Mouse (Mus musculus) liver, embryonic 16.5 days (tissue): Measurements from ENCODE around the gene Dmpk. TPM values are rescaled to one million over a fixed set of nuclear protein-coding genes. Genes with fewer than 3 reads are reported as not detected.

ENCODE experiments used
- ATAC-seq: fragments of 200-750 bp; cut with Nextera tagmentation; 2 replicates; pipeline ENCODE4 v1.8.0; 2017; ENCODE audit warnings: low read depth, mild to moderate bottlenecking, moderate number of reproducible peaks, moderate library complexity
- H3K27ac ChIP-seq: fragments of 300-500 bp; sonication (generic); 2 replicates; pipeline ENCODE4 v1.5.1; 2014; ENCODE audit warnings: mild to moderate bottlenecking, low read length
- H3K27me3 ChIP-seq: fragments of 300-500 bp; sonication (generic); 2 replicates; pipeline ENCODE4 v1.6.1; 2014; ENCODE audit warnings: low read depth, low read length, mixed read lengths; ENCODE audit not compliant: control insufficient read depth, insufficient read depth
- H3K36me3 ChIP-seq: fragments of 300-500 bp; sonication (generic); 2 replicates; pipeline ENCODE4 v1.6.1; 2014; ENCODE audit warnings: mild to moderate bottlenecking; ENCODE audit not compliant: control insufficient read depth, insufficient read depth
- H3K4me1 ChIP-seq: fragments of 300-500 bp; sonication (generic); 2 replicates; pipeline ENCODE4 v1.6.1; 2014; ENCODE audit warnings: low read depth, low read length, mixed read lengths; ENCODE audit not compliant: control insufficient read depth
- H3K4me2 ChIP-seq: fragments of 300-500 bp; sonication (generic); 2 replicates; pipeline ENCODE4 v1.6.1; 2014; ENCODE audit warnings: low read depth, low read length, mixed read lengths
- H3K4me3 ChIP-seq: fragments of 300-500 bp; sonication (generic); 2 replicates; pipeline ENCODE4 v1.5.1; 2014; ENCODE audit warnings: low read depth, mild to moderate bottlenecking, low read length
- H3K9ac ChIP-seq: fragments of 300-500 bp; sonication (generic); 2 replicates; pipeline ENCODE4 v1.6.1; 2014; ENCODE audit warnings: low read depth, low read length
- H3K9me3 ChIP-seq: fragments of 300-500 bp; sonication (generic); replicated peaks from 2 replicates; pipeline ENCODE4 v1.6.1; 2016; ENCODE audit warnings: low read length; ENCODE audit not compliant: control insufficient read depth
- WGBS: fragments of 180-500 bp; shearing (Covaris S2); extraction: QIAGEN DNeasy Blood & Tissue Kit; methylation state at CpG from one replicate; pipeline ENCODE4 v1.1.7; 2014; ENCODE audit not compliant: insufficient replicate concordance; 5-methylcytosine and 5-hydroxymethylcytosine counted together
- microRNA-seq: library from miRNA; unstranded; fragments of <30 nt; microRNA quantifications from one replicate; pipeline ENCODE4, GENCODE M21; 2016
- polyA plus RNA-seq: library from polyadenylated mRNA; unstranded; fragments of >200 nt; fragmentation: Nextera tagmentation; extraction: Ambion mirVana; gene quantifications from 2 replicates; pipeline ENCODE4 v1.2.1, GENCODE M21; 2015

Gene Dmpk
- polyA plus RNA-seq, 1 experiment from 2014 or later: 17.1 TPM

DNA sequence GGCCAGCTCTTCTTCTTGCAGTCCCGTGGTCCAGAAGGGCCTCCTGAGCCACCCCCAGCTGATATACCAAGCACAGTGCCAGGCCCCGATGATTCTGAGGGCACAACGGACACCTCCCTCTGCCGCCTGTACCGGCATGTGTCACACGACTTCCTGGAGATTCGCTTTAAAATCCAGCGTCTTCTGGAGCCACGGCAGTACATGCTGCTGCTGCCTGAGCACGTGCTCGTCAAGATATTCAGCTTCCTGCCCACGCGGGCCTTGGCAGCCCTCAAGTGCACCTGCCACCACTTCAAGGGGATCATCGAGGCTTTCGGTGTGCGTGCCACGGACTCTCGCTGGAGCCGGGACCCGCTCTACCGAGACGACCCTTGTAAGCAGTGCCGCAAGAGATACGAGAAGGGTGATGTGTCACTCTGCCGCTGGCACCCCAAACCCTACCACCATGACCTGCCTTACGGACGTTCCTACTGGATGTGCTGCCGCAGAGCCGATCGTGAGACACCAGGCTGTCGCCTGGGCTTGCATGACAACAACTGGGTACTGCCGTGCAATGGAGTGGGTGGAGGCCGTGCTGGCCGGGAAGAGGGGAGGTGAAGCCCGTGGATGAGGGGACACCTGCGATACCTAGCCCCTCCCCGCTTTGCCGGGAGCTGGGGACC, 53.2 kb downstream of the Dmpk start:
- Histone ChIP-seq H3K4me2 (no peak overlapping the region), H3K4me1 (peaks cover 3% of the 10 kb centered on the region), H3K4me3 (no peak overlapping the region), H3K27ac (no peak overlapping the region), H3K36me3 (peaks cover 19% of the 10 kb centered on the region), H3K27me3 (no peaks in the 10 kb centered on the region), H3K9me3 (no peaks in the 10 kb centered on the region), H3K9ac (no peak overlapping the region)
- ATAC-seq: no peak
- WGBS: 86% methylated on average over 38 of the region's 38 CpGs

- no peaks in the 10 kb centered on the region for H3K9me3 ChIP-seq
- no peaks in the 10 kb centered on the region for H3K27me3 ChIP-seq
- 46% methylated on average over 5 of the region's 5 CpGs for WGBS
- no peak overlapping the region for H3K4me3 ChIP-seq
- no peak for ATAC-seq
- no peak overlapping the region for H3K9ac ChIP-seq
- no peak overlapping the region for H3K4me2 ChIP-seq
- no peaks in the 10 kb centered on the region for H3K4me1 ChIP-seq
- peaks cover 19% of the 10 kb centered on the region for H3K36me3 ChIP-seq
- no peak overlapping the region for H3K27ac ChIP-seq
These were observed 53.7 kb downstream of the Dmpk start for GRCm38 (mm10) chr7:19137380-19137779.

Small RNAs within 50 kb of the gene (microRNA-seq; reads per million reads assigned to microRNA genes)
- gene Mir3100: not detected

Other genes starting within 250 kb of the Dmpk start
- gene Mill2, start 243.9 kb upstream of the Dmpk start, polyA plus RNA-seq: 0.21 and 0.24 TPM in 2 replicates
- gene Pglyrp1, start 212.5 kb upstream of the Dmpk start, polyA plus RNA-seq: 76.1 and 87.5 TPM in 2 replicates
- gene Ccdc61, start 173.4 kb upstream of the Dmpk start, polyA plus RNA-seq: 7.9 and 8.4 TPM in 2 replicates
- 0.06 and 0.09 TPM in 2 replicates for gene Nova2, start 158.0 kb upstream of the Dmpk start, polyA plus RNA-seq
- not detected in 2 replicates for gene Nanos2, start 96.4 kb upstream of the Dmpk start, polyA plus RNA-seq
- gene Mypop, start 92.6 kb upstream of the Dmpk start, polyA plus RNA-seq: 0.12 and 0.48 TPM in 2 replicates
- gene Irf2bp1, start 79.8 kb upstream of the Dmpk start, polyA plus RNA-seq: 6.4 and 6.6 TPM in 2 replicates
- gene Foxa3, start 60.3 kb upstream of the Dmpk start, polyA plus RNA-seq: 60.8 and 63.7 TPM in 2 replicates
- gene Sympk, start 59.5 kb upstream of the Dmpk start, polyA plus RNA-seq: 13.8 TPM in 2 replicates
- gene Rsph6a, start 29.2 kb upstream of the Dmpk start, polyA plus RNA-seq: not detected in 2 replicates
- 2.4 and 3.5 TPM in 2 replicates for gene Dmwd, start 7.6 kb upstream of the Dmpk start, polyA plus RNA-seq
- gene Six5, start 10.7 kb downstream of the Dmpk start, polyA plus RNA-seq: 0.77 and 0.93 TPM in 2 replicates
- gene Gm4969, start 34.5 kb downstream of the Dmpk start, polyA plus RNA-seq: 0.11 and 0.12 TPM in 2 replicates
- 4.7 and 5.2 TPM in 2 replicates for gene Fbxo46, start 36.0 kb downstream of the Dmpk start, polyA plus RNA-seq
- 3.9 and 4.0 TPM in 2 replicates for gene Qpctl, start 65.4 kb downstream of the Dmpk start, polyA plus RNA-seq
- 47.9 and 54.4 TPM in 2 replicates for gene Snrpd2, start 65.9 kb downstream of the Dmpk start, polyA plus RNA-seq
- gene Gipr, start 82.3 kb downstream of the Dmpk start, polyA plus RNA-seq: 0.99 and 2.1 TPM in 2 replicates
- 4.0 and 5.0 TPM in 2 replicates for gene Eml2, start 92.6 kb downstream of the Dmpk start, polyA plus RNA-seq
- 0.49 and 0.60 TPM in 2 replicates for gene Gpr4, start 128.7 kb downstream of the Dmpk start, polyA plus RNA-seq
- 13.2 and 14.3 TPM in 2 replicates for gene Opa3, start 144.5 kb downstream of the Dmpk start, polyA plus RNA-seq
- gene Vasp, start 188.0 kb downstream of the Dmpk start, polyA plus RNA-seq: 32.8 and 33.0 TPM in 2 replicates
- 0.11 TPM in 1 of 2 replicates, not detected in the other for gene Ppm1n, start 196.2 kb downstream of the Dmpk start, polyA plus RNA-seq
- 2.9 and 4.1 TPM in 2 replicates for gene Rtn2, start 198.8 kb downstream of the Dmpk start, polyA plus RNA-seq
- gene Fosb, start 226.2 kb downstream of the Dmpk start, polyA plus RNA-seq: not detected in 2 replicates